Mouse (Mus musculus) neutrophil, adult 59 days (primary cell): ENCODE results near the gene Sergef. TPM values are rescaled to one million over a fixed set of nuclear protein-coding genes. Genes with fewer than 3 reads are reported as not detected.

Experiments used
- total RNA-seq, 2 experiments: library from RNA; stranded (reverse); gene quantifications; 1 replicate in 1 of 2; 2 replicates in 1 of 2; pipeline ENCODE4 v1.2.4; 2023

Gene Sergef
- 1 to 10 TPM; 6.5 to 9.2 TPM for total RNA-seq

DNA sequence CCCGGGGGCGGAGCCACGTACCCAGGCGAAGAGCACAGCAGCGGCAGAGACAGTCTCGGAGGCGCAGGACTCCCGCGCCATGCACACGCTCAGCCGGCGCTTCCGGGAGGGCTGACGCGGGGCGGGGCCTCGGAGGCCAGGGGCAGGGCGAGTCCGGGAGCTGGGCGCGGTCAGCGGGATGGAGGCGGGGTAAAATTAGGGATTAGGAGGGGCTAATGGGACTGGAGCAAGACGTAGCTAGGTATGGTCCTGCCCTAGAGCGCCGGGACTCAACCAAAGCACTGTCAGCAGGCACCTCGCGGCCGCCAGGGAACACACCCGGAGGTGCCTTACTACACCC lies at the start of gene Sergef:
TSS of gene Sergef (minus strand) at position 116 of the 340 bp plus-strand sequence.

DNA sequence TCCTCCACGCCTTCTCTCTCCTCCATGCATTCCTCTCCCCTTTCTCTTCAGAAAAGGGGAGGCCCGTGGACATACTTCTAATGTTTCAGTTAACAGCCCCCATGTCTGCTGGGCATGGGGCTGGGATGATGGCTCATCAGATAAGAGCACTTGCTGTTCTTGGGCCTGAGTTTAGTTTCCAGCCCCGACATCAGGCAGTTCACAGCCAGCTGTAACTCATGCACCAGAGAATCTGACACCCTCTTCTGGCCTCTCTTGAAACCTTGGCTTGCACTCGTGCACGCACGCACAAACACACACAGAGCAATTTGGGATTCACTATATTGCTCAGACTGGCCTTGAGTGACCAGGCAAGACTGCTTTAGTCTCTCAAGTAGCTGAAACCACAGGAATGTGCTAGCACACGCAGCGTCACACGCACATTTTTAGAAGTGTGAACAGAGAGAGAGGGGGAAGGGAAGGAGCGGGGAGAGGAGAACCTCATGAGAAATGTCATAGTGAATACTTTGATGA lies 32.6 kb upstream of the Sergef start, which contains the start of gene Tph1:
TSS of gene Tph1 (minus strand) at position 378 of the 513 bp plus-strand sequence.

DNA sequence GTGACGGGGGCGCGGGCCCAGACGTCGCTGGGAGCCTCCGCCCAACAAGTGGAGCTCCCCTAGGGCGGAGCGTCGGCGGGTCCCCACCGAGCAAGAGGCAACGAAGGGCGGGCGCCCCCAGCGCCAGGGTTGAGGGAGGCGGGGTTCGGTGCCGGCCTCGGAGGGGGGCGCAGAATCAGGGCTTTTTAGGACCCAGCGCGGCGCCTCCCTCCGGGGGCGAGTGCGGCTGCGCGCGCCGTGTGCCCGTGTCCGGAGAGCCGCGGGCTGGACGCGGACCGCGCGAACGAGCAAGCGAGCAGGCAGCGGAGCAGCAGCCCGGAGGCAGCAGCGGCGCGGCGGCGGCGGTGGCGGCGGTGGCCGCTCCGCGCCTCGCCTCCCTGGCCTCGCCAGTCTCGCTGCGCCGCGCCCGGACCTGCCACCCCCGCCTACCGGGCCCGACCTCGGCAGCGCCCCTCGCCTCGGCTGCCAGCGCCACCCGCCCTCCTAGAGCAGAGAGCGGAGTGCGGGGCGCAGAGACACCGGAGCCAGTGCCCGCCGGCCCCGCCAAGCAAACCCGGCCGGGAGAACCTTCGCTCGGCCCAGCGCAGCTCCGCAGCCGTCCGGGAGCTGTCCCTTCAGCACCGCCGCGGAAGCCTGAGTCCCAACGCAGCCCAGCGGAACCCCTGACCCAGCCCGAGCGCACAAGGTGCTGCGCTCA lies 243.2 kb downstream of the Sergef start, which contains the start of gene Kcnc1:
TSS of gene Kcnc1 (plus strand) at position 267 of the 697 bp plus-strand sequence.

Other genes with a start within 250 kb of the Sergef start
- gene Kcnc1, start 243.3 kb downstream of the Sergef start, total RNA-seq, result under 1 TPM in 1 of 2 experiments, not detected in 1; 0.07 TPM
- gene Tph1, start 32.7 kb upstream of the Sergef start, total RNA-seq, result not detected
- gene Saal1, start 70.9 kb upstream of the Sergef start, total RNA-seq, result 1 to 10 TPM; 6.3 to 8.9 TPM
- gene Saa3, start 75.9 kb upstream of the Sergef start, total RNA-seq, result under 1 TPM; 0.46 to 0.76 TPM
- gene Saa4, start 92.8 kb upstream of the Sergef start, total RNA-seq, result not detected
- not detected for gene Saa1, start 103.2 kb upstream of the Sergef start, total RNA-seq
- not detected for gene Saa2, start 112.0 kb upstream of the Sergef start, total RNA-seq
- 10 to 100 TPM; 33.9 to 37.3 TPM for gene Hps5, start 156.3 kb upstream of the Sergef start, total RNA-seq
- 10 to 100 TPM; 29.5 to 37.0 TPM for gene Gtf2h1, start 156.3 kb upstream of the Sergef start, total RNA-seq
- gene Ldha, start 201.7 kb upstream of the Sergef start, total RNA-seq, result 100 to 1,000 TPM; 360 to 389 TPM
- gene Ldhc, start 221.4 kb upstream of the Sergef start, total RNA-seq, result 1 to 10 TPM in 1 of 2 experiments, not detected in 1; 2.0 TPM